Mouse (Mus musculus) thymus, adult 2 months (tissue): ENCODE measurements around the gene Raver1.

ENCODE experiments used
- CTCF ChIP-seq: fragments of 200-500 bp; IDR thresholded peaks from 2 replicates; pipeline ENCODE4 v1.5.1; 2012; ENCODE audit warnings: mild to moderate bottlenecking, control low read depth, low read length, moderate library complexity, borderline replicate concordance; ENCODE audit not compliant: control insufficient read depth, poor library complexity, insufficient read depth; ENCODE audit errors: extremely low read depth
- POLR2A ChIP-seq: fragments of 200-500 bp; IDR thresholded peaks from 2 replicates; pipeline ENCODE4 v1.6.1; 2012; ENCODE audit warnings: mild to moderate bottlenecking, low read length, control low read depth, moderate library complexity; ENCODE audit not compliant: control insufficient read depth, poor library complexity, insufficient read depth; ENCODE audit errors: extremely low read depth

- TF ChIP-seq CTCF (no peak), POLR2A (no peak)
Measured at GRCm38 (mm10) chr9:21036666-21037065, 55.1 kb downstream of the Raver1 start.
